Mouse (Mus musculus): ENCODE measurements around the gene Sipa1l2. TPM values are rescaled to one million over a fixed set of nuclear protein-coding genes. Genes with fewer than 3 reads are reported as not detected.

Gene Sipa1l2
- polyA plus RNA-seq, 1 experiment from 2014 or later = 23.3 TPM

DNA sequence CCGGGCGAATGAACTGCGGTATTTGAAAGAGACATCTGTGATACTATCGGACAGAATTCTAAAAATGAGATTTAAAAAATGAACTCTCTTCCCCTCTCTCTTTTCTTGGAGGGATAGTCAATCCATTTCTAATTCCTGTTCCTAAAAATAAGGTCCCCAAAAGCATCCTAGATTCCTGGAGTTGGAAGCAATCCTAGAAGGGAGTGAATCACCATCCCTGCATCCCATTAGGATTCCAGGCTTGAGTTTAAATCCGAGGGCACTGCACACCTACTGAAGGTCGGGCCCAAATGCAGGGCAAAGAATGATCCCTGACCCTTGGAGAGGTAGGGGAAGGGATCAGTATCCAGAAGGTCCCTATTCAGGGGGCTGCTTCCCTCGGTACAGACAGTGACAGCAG, 17.0 kb upstream of the Sipa1l2 start:
- no peak for DNase-seq (ENCODE audit: low spot score)
- no peaks in the 10 kb centered on the region for H3K27me3 ChIP-seq (ENCODE audit: control insufficient read depth, insufficient read depth, low read length)
- no peak for ATAC-seq (replicated peaks; ENCODE audit: low FRiP score)
- no peaks in the 10 kb centered on the region for H3K36me3 ChIP-seq (ENCODE audit: control insufficient read depth, insufficient read depth, low read length)
- no peak overlapping the region for H3K4me2 ChIP-seq (ENCODE audit: low read depth, low read length, severe bottlenecking)
- no peaks in the 10 kb centered on the region for H3K9me3 ChIP-seq (ENCODE audit: control insufficient read depth, low read length)
- H3K27ac ChIP-seq (ENCODE audit: low read depth, low read length) = no peak overlapping the region
- no peaks in the 10 kb centered on the region for H3K4me1 ChIP-seq (replicated peaks; ENCODE audit: control insufficient read depth, insufficient read depth, low read length)
- H3K9ac ChIP-seq (ENCODE audit: low read length) = no peak overlapping the region
- 82% methylated on average over 7 of the region's 7 CpGs for WGBS
- H3K4me3 ChIP-seq (ENCODE audit: low read depth, low read length) = no peak overlapping the region

GRCm38 (mm10) chr8:125584276-125584675, 14.7 kb upstream of the Sipa1l2 start:
- H3K9me3 ChIP-seq (ENCODE audit: control insufficient read depth, low read length) = no peaks in the 10 kb centered on the region
- DNase-seq (ENCODE audit: low spot score) = no peak
- H3K4me2 ChIP-seq (ENCODE audit: low read depth, low read length, severe bottlenecking) = no peak overlapping the region
- no peaks in the 10 kb centered on the region for H3K36me3 ChIP-seq (ENCODE audit: control insufficient read depth, insufficient read depth, low read length)
- ATAC-seq (replicated peaks; ENCODE audit: low FRiP score) = no peak
- H3K9ac ChIP-seq (ENCODE audit: low read length) = no peak overlapping the region
- no peaks in the 10 kb centered on the region for H3K4me1 ChIP-seq (replicated peaks; ENCODE audit: control insufficient read depth, insufficient read depth, low read length)
- no peaks in the 10 kb centered on the region for H3K27me3 ChIP-seq (ENCODE audit: control insufficient read depth, insufficient read depth, low read length)
- H3K4me3 ChIP-seq (ENCODE audit: low read depth, low read length) = no peak overlapping the region
- WGBS = 81% methylated on average over 3 of the region's 3 CpGs
- H3K27ac ChIP-seq (ENCODE audit: low read depth, low read length) = no peak overlapping the region

- 89% methylated on average over 5 of the region's 5 CpGs for WGBS
- H3K27ac ChIP-seq (ENCODE audit: low read depth, low read length) = no peak overlapping the region
- H3K9me3 ChIP-seq (ENCODE audit: control insufficient read depth, low read length) = no peaks in the 10 kb centered on the region
- no peaks in the 10 kb centered on the region for H3K4me1 ChIP-seq (replicated peaks; ENCODE audit: control insufficient read depth, insufficient read depth, low read length)
- H3K4me3 ChIP-seq (ENCODE audit: low read depth, low read length) = no peak overlapping the region
- no peaks in the 10 kb centered on the region for H3K36me3 ChIP-seq (ENCODE audit: control insufficient read depth, insufficient read depth, low read length)
- DNase-seq (ENCODE audit: low spot score) (no peak), ATAC-seq (replicated peaks; ENCODE audit: low FRiP score) (no peak)
- H3K4me2 ChIP-seq (ENCODE audit: low read depth, low read length, severe bottlenecking) = no peak overlapping the region
- H3K27me3 ChIP-seq (ENCODE audit: control insufficient read depth, insufficient read depth, low read length) = no peaks in the 10 kb centered on the region
- H3K9ac ChIP-seq (ENCODE audit: low read length) = no peak overlapping the region
Measured at GRCm38 (mm10) chr8:125580426-125580825, 10.8 kb upstream of the Sipa1l2 start.

- H3K9ac ChIP-seq (ENCODE audit: low read length) = no peak overlapping the region
- H3K27me3 ChIP-seq (ENCODE audit: control insufficient read depth, insufficient read depth, low read length) = no peaks in the 10 kb centered on the region
- no peak for DNase-seq (ENCODE audit: low spot score)
- H3K36me3 ChIP-seq (ENCODE audit: control insufficient read depth, insufficient read depth, low read length) = no peaks in the 10 kb centered on the region
- ATAC-seq (replicated peaks; ENCODE audit: low FRiP score) = no peak
- H3K4me2 ChIP-seq (ENCODE audit: low read depth, low read length, severe bottlenecking) = no peak overlapping the region
- no peaks in the 10 kb centered on the region; the same call in 1 of the 2 replicates for H3K9me3 ChIP-seq (ENCODE audit: control insufficient read depth, low read length)
- no peak overlapping the region for H3K27ac ChIP-seq (ENCODE audit: low read depth, low read length)
- no peak overlapping the region for H3K4me3 ChIP-seq (ENCODE audit: low read depth, low read length)
- 82% methylated on average over 4 of the region's 4 CpGs for WGBS
- no peaks in the 10 kb centered on the region for H3K4me1 ChIP-seq (replicated peaks; ENCODE audit: control insufficient read depth, insufficient read depth, low read length)
Measured at GRCm38 (mm10) chr8:125576127-125576526, 6.5 kb upstream of the Sipa1l2 start.

GRCm38 (mm10) chr8:125574280-125574679, 4.7 kb upstream of the Sipa1l2 start:
- Histone ChIP-seq H3K36me3 (ENCODE audit: control insufficient read depth, insufficient read depth, low read length) (no peaks in the 10 kb centered on the region), H3K4me3 (ENCODE audit: low read depth, low read length) (no peak overlapping the region), H3K4me2 (ENCODE audit: low read depth, low read length, severe bottlenecking) (no peak overlapping the region), H3K9me3 (ENCODE audit: control insufficient read depth, low read length) (peaks cover 3% of the 10 kb centered on the region; the same call in 1 of the 2 replicates), H3K27me3 (ENCODE audit: control insufficient read depth, insufficient read depth, low read length) (no peaks in the 10 kb centered on the region), H3K9ac (ENCODE audit: low read length) (no peak overlapping the region), H3K27ac (ENCODE audit: low read depth, low read length) (no peak overlapping the region), H3K4me1 (replicated peaks; ENCODE audit: control insufficient read depth, insufficient read depth, low read length) (0 out of 2 replicates have a peak, but pooled peaks cover 3% of the 10 kb centered on the region)
- no peak for DNase-seq (ENCODE audit: low spot score)
- 32% methylated on average over 4 of the region's 4 CpGs for WGBS
- ATAC-seq (replicated peaks; ENCODE audit: low FRiP score) = no peak

DNA sequence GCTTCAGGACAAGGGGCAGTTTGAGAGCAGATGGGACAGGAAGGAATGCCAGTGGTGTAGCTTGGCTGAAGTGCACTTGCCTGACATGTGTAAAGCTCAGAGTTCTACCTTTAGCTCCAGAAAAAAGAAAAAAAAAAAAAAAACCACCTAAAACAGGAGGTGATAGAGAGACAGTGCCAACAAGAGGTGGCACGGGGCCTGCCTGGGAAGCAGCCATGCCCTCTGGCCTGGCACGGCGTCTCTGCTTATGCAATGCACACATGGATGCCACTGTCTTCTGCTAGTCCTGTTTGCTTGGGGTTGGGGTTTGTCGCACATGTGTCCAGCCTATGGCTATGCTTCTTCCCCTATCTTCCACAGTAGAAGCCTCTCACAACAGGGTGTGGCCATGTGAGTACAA, 2.6 kb upstream of the Sipa1l2 start:
- ATAC-seq (replicated peaks; ENCODE audit: low FRiP score) = no peak
- DNase-seq (ENCODE audit: low spot score) = no peak
- Histone ChIP-seq H3K9me3 (ENCODE audit: control insufficient read depth, low read length) (peaks cover 3% of the 10 kb centered on the region; the same call in 1 of the 2 replicates), H3K36me3 (ENCODE audit: control insufficient read depth, insufficient read depth, low read length) (no peaks in the 10 kb centered on the region), H3K27ac (ENCODE audit: low read depth, low read length) (no peak overlapping the region), H3K27me3 (ENCODE audit: control insufficient read depth, insufficient read depth, low read length) (no peaks in the 10 kb centered on the region), H3K4me1 (replicated peaks; ENCODE audit: control insufficient read depth, insufficient read depth, low read length) (peaks cover 11% of the 10 kb centered on the region; the same call in 1 of the 2 replicates), H3K9ac (ENCODE audit: low read length) (no peak overlapping the region), H3K4me2 (ENCODE audit: low read depth, low read length, severe bottlenecking) (no peak overlapping the region), H3K4me3 (ENCODE audit: low read depth, low read length) (no peak overlapping the region)
- WGBS = 97% methylated on average over 4 of the region's 4 CpGs

GRCm38 (mm10) chr8:125570835-125571465, 1.3 kb upstream of the Sipa1l2 start:
- Histone ChIP-seq H3K36me3 (ENCODE audit: control insufficient read depth, insufficient read depth, low read length) (no peaks in the 10 kb centered on the region), H3K9me3 (ENCODE audit: control insufficient read depth, low read length) (peaks cover 3% of the 10 kb centered on the region; the same call in 1 of the 2 replicates), H3K4me1 (replicated peaks; ENCODE audit: control insufficient read depth, insufficient read depth, low read length) (peaks cover 14% of the 10 kb centered on the region), H3K9ac (ENCODE audit: low read length) (no peak overlapping the region), H3K4me3 (ENCODE audit: low read depth, low read length) (no peak overlapping the region), H3K4me2 (ENCODE audit: low read depth, low read length, severe bottlenecking) (no peak overlapping the region), H3K27me3 (ENCODE audit: control insufficient read depth, insufficient read depth, low read length) (no peaks in the 10 kb centered on the region), H3K27ac (ENCODE audit: low read depth, low read length) (no peak overlapping the region)
- DNase-seq (ENCODE audit: low spot score) (peak; percentile 60), ATAC-seq (replicated peaks; ENCODE audit: low FRiP score) (no peak)
- WGBS = 71% methylated on average over 12 of the region's 12 CpGs

DNA sequence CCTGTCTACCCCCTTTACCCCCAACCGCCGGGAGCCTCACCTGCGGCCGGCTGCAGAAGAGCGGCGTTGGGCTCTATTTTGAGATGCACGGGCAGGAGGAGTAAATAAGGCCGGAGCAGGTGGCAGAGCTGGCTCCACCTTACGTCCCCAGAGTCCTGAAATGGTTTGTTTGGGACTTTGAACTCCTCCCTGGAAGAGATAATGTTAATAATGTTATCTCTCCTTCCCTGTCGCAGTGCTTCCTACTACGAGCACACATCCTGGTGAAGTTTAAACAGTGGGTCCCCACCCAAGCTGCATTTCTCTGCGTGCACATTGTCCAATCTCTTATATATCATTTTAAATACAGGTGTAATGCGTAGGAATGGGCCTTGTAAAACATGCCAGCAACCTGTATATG, 781 bp upstream of the Sipa1l2 start:
- H3K27ac ChIP-seq (ENCODE audit: low read depth, low read length) = no peak overlapping the region
- WGBS = 16% methylated on average over 13 of the region's 13 CpGs

More for the DNA sequence above, 781 bp upstream of the Sipa1l2 start:
- Histone ChIP-seq H3K4me2 (ENCODE audit: low read depth, low read length, severe bottlenecking) (peak overlapping the region; percentile 75), H3K4me3 (ENCODE audit: low read depth, low read length) (peak overlapping the region; percentile 72), H3K36me3 (ENCODE audit: control insufficient read depth, insufficient read depth, low read length) (no peaks in the 10 kb centered on the region), H3K9ac (ENCODE audit: low read length) (peak overlapping the region; percentile 67), H3K9me3 (ENCODE audit: control insufficient read depth, low read length) (peaks cover 3% of the 10 kb centered on the region; the same call in 1 of the 2 replicates), H3K27me3 (ENCODE audit: control insufficient read depth, insufficient read depth, low read length) (no peaks in the 10 kb centered on the region), H3K4me1 (replicated peaks; ENCODE audit: control insufficient read depth, insufficient read depth, low read length) (peaks cover 14% of the 10 kb centered on the region)
- DNase-seq (ENCODE audit: low spot score) = no peak
- no peak for ATAC-seq (replicated peaks; ENCODE audit: low FRiP score)

Measured in forebrain, embryonic 11.5 days (tissue).